Mouse (Mus musculus): ENCODE measurements around the gene Fam219b.
A peak's percentile ranks its signal among the peaks of the same experiment; 100 is the strongest.

Fam219b gene

GRCm38 (mm10) chr9:57537044-57537727, at the start of gene Fam219b:
Fam219b (plus strand) TSS chr9:57537528.
- peak; percentile 87 to 90 for DNase-seq (ENCODE audit: low spot score in 2 of 2)

GRCm38 (mm10) chr9:57487807-57488206, 49.5 kb upstream of the Fam219b start:
- no peak for DNase-seq (ENCODE audit: low spot score in 2 of 2)

GRCm38 (mm10) chr9:57493532-57493931, 43.8 kb upstream of the Fam219b start:
- DNase-seq (ENCODE audit: low spot score in 2 of 2): no peak

DNA sequence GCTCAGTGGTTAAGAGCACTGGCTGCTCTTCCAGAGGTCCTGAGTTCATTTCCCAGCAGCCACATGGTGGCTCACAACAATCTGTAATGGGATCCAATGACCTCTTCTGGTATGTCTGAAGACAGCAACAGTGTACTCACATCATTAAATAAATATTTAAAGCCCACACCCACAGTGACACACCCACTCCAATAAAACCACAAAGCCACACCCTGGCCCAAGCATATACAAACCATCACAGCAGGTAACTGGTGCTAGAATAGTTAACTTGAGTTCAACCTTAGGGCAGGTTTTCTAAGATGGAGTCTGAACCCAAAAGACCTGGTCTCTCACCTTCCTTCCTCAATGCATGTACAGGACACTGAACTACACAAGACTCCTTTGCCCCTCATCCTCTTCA, 42.4 kb upstream of the Fam219b start:
- DNase-seq (ENCODE audit: low spot score in 2 of 2): no peak

GRCm38 (mm10) chr9:57497236-57497635, 40.1 kb upstream of the Fam219b start:
- no peak for DNase-seq (ENCODE audit: low spot score in 2 of 2)

GRCm38 (mm10) chr9:57498536-57498935, 38.8 kb upstream of the Fam219b start:
- DNase-seq (ENCODE audit: low spot score in 2 of 2): no peak

GRCm38 (mm10) chr9:57501452-57501851, 35.9 kb upstream of the Fam219b start:
- no peak for DNase-seq (ENCODE audit: low spot score in 2 of 2)

GRCm38 (mm10) chr9:57501861-57502260, 35.5 kb upstream of the Fam219b start:
- peak; percentile 54 to 60 for DNase-seq (ENCODE audit: low spot score in 2 of 2)

DNA sequence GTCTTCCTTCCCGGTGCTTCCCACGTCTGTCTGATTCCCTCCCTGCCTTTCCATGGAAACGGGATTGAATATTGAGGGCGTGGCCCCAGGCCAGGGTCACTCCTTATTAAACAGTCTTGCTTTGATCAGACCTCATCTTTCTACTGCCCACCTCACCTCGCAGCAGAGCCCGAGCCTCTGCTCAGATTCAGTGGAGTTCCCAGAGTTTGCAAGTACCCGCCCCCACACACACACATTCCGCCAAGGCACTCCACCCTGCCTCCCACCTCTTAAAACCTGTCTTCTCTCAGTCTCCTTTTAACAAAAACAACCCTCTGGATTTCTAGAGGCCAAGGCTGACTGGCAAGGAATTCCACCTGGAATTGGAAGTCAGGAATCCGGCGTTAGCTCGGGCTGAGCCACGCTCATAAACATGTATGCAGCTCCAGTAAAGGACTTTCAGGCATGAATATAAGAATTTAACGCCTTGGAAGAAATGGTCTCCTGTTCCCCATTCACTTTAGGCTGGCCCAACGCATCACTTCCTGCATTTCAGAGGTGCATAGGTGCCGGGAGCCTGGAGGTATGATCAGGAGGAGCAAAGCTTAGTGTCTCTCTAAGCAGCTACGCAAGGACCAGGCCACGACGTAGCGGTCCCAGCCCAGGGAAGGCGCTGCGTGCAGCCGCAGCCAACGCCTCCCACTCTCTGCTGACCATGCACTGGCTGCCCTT, 34.3 kb upstream of the Fam219b start:
- DNase-seq (ENCODE audit: low spot score in 2 of 2): no peak

DNA sequence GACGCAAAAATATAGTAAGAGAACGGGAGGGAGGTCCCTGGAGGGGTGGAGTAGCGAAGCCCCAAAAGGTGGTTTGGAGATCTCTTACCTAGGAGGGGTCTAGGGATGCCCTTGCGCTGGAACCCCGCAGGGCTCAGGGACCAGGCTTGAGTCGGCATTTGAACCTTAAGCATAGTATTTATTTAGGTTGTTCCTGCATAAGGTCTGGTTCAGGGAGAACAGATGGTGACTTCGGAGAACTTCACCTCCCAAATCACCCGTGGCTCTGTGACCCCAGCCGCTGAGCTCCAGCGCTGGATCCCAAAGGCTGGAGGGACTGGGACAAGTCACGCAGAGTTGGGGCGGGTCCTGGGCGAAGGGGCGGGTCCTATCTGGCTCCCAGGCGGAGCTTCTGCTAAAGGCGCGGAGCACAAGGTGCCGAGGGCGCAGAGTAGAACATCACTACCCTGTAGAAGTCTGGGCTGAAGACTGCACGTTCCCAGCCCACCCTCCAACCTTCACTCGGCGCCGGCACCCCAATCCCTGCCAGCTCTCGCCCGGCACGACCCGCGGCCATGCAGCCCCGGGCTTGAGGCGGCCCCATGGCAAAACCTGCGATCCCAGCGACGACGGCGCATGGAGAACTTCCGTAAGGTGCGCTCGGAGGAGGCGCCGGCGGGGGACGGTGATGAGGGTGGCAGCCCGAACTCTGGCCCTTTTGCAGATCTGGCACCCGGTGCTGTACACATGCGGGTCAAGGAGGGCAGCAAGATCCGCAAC, 33.5 kb upstream of the Fam219b start, which contains the start of gene Rpp25:
Gene Rpp25 (plus strand): TSS at position 405 of the 759 bp plus-strand sequence.
- DNase-seq (ENCODE audit: low spot score in 2 of 2): peak in 1 of 2 experiments; percentile 58

GRCm38 (mm10) chr9:57504381-57504700, 33.0 kb upstream of the Fam219b start:
- DNase-seq (ENCODE audit: low spot score in 2 of 2): peak in 1 of 2 experiments; percentile 67

GRCm38 (mm10) chr9:57504891-57505290, 32.4 kb upstream of the Fam219b start:
- DNase-seq (ENCODE audit: low spot score in 2 of 2): no peak

DNA sequence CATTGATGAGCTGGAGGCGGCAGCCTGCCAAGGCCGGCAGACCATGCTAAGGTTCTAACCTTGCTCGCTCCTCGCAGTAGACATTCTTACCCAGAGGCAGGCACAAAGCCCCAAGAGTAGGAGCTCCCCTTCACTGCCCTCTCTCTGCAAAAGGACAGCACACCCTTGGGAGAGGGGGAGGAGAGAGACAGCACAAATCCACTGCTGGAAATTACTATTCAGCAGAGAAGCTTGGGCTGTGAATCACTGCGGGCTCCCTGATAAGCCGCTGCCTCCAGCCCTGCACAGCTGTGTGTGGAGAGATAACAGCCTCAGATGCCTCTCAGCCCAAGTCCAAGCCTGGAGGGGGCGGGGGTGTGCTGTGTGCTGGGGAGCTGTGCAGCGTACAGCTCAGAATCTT, 31.6 kb upstream of the Fam219b start:
- peak; percentile 54 to 66 for DNase-seq (ENCODE audit: low spot score in 2 of 2)

GRCm38 (mm10) chr9:57510577-57510976, 26.8 kb upstream of the Fam219b start:
- no peak for DNase-seq (ENCODE audit: low spot score in 2 of 2)

GRCm38 (mm10) chr9:57517113-57517512, 20.2 kb upstream of the Fam219b start:
- DNase-seq (ENCODE audit: low spot score in 2 of 2): peak in 1 of 2 experiments; percentile 59

- no peak for DNase-seq (ENCODE audit: low spot score in 2 of 2)
Measured at GRCm38 (mm10) chr9:57520375-57521055, 16.8 kb upstream of the Fam219b start.

DNA sequence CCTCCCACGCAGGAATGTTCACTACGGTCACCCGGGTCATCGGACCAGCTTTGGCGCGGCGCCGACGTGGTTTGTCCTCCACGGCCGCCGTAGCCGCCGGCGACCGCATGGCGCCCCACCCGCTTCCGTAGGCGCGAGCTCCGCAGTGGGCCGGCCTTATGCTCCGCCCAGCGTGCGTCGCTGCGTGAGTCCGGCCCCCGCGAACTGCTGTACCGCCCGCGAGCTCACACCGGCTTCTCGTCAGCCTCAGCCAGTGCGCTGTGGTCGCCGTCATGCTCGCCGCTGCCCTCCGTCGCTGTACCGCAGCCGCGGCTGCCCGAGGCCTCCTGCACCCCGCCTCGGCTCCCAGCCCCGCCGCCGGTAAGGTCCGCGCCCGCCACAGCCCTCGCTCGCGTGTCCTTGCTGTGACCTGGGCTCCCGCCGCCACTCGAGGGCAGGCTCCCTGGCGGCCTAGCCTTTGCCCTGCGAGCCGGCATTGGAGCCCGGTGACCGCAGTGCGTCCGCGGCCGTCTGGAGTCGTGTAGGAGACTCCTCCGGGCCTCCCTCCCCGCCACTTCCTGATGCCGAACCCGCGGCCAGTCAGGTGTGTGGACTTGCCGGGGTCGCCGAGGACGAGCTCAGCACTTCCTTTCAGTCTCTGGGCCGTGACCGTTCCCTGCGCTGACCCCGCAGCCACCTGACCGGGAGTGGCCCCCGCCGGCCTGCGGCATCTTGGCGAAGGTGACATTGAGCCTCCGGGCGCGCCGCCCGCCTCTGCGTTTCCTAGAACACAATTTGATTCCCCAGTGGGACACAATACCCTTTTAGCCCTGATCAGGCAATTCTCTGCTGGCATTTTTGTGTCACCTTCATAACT, 16.0 kb upstream of the Fam219b start, which contains the start of gene Cox5a:
Gene Cox5a (plus strand): TSS at position 219 of the 856 bp plus-strand sequence.
- DNase-seq (ENCODE audit: low spot score in 2 of 2): peak; percentile 87 to 92

DNA sequence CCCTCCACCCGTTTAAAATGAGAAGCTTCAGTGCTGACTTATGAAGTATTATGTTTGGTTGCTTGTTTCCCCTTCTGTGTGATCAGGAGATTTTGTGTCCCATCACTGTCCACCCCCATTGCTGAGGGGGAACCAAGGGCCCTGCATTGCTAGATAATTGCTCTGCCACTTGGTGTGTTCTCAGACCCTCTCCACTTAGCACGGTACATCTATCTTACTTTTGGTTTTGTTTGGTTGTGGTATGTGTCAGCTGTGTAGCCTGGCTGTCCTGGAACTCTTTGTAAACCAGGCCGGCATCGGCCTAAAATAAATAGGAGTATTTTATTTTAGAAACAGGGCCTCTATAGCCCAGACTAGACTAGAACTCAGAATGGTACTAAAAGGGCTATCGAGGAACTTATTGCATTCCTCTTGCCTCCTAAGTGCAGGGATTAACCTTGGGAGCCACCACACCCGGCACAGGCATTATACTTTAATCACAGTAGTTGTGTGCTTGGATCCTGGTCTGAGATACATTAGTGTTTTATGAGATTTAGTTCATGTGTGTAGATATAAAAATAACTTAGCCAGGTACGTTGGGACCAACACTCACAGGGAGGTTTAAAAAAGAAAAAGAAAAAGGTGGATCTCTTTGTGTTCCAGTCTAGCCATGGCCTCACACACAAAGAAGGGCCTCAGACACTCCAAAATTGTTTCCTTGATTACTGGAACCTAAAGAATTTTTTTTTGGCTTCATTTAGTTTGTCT, 15.0 kb upstream of the Fam219b start:
- no peak for DNase-seq (ENCODE audit: low spot score in 2 of 2)

- no peak for DNase-seq (ENCODE audit: low spot score in 2 of 2)
Measured at GRCm38 (mm10) chr9:57522861-57523246, 14.5 kb upstream of the Fam219b start.

DNA sequence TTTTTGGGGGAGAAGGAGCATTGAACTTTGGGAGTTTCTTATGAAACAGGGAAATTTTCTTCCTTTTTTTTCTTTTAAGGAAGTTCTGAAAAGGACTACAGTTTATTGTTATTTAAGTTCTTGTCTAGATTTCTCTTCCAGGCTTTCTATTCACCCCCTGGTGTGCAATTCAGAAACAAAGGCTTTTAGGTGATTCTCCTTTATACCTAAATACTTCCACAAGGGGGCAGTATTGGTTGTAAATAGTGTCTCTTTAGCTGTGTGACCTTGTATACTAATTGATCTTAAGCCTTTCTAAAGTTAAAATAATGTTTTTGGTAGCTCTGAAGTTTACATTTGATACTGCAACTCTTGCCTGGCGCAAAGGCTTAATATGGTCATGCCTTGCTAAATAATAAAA, 13.6 kb upstream of the Fam219b start:
- no peak for DNase-seq (ENCODE audit: low spot score in 2 of 2)

All from frontal cortex, postnatal 10 days (tissue).